Mouse (Mus musculus) heart, adult 2 months (tissue): Measurements from ENCODE around the gene Tmem132b.

Experiments
- CTCF ChIP-seq: fragments of 200-600 bp; IDR thresholded peaks from 2 replicates; pipeline ENCODE4 v1.8.1; 2022; ENCODE audit warnings: antibody characterized with exemption, mild to moderate bottlenecking, moderate library complexity
- EP300 ChIP-seq: fragments of 200-500 bp; IDR thresholded peaks from 2 replicates; pipeline ENCODE4 v1.6.1; 2011; ENCODE audit warnings: low read depth, low read length, control low read depth; ENCODE audit not compliant: insufficient read depth
- POLR2A ChIP-seq: fragments of 200-500 bp; IDR thresholded peaks from 2 replicates; pipeline ENCODE4 v1.6.1; 2011; ENCODE audit warnings: mild to moderate bottlenecking, low read depth, low read length, control low read depth; ENCODE audit not compliant: insufficient read depth

GRCm38 (mm10) chr5:125792643-125793042, 261.1 kb downstream of the Tmem132b start:
- TF ChIP-seq POLR2A, result no peak
- no peak for TF ChIP-seq CTCF
- no peak for TF ChIP-seq EP300
